Mouse (Mus musculus) bone marrow macrophage, adult 2 months (primary cell): ENCODE measurements around the gene Iqsec1.

ENCODE experiments used
- CTCF ChIP-seq: IDR thresholded peaks from 2 replicates; pipeline ENCODE4 v1.5.1; 2012; ENCODE audit warnings: low read depth, mild to moderate bottlenecking, low read length, moderate library complexity
- POLR2A ChIP-seq: IDR thresholded peaks from 2 replicates; pipeline ENCODE4 v1.6.1; 2012; ENCODE audit warnings: mild to moderate bottlenecking, low read depth, low read length, borderline replicate concordance

- TF ChIP-seq POLR2A (no peak), CTCF (no peak)
Measured at GRCm38 (mm10) chr6:90945560-90946230, 42.8 kb downstream of the Iqsec1 start.
